Mouse (Mus musculus): ENCODE results near the gene Tbx19.

DNA sequence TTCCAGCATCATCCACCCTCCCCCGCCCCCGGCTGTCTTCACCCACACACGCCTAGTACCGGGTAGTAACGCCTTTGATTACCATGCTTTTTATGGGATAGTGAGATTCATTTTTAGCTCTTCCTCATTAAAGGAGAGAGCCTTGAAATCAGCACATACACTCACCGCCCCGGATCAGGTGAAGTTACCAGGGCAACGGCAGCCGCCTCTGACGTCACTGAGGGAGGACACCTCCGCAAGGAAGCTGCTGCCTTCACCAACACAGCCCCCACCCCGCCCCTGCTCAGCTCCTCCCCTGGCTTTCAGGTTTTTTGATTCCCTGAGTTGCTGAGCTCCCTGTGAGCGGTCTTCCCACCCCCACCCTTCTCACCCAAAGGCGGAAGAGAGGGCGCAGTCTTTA, 68.9 kb downstream of the Tbx19 start:
- TF ChIP-seq CTCF (IDR thresholded peaks at IDR 0.05; ENCODE audit: low read depth, low read length) (no peak), POLR2A (IDR thresholded peaks at IDR 0.05; ENCODE audit: insufficient read depth, low read length) (no peak)
